8 mouse cellular contexts compared by ENCODE assay signal in the genomic region with DNA sequence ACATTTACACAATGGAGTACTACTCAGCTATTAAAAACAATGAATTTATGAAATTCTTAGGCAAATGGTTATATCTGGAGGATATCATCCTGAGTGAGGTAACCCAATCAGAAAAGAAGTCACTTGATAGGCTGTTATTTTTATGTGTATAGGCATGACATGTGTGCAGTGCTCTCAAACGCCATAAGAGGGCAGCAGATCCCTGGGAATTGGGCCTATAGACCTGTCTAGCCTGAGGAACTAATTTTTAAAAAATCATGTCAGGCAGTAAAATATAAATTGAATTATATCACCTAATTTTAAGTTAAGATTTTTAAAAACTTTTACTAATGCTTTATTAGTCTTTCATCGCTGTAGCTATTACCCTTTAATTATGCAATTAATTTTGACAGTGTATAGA. TPM values are rescaled to one million over a fixed set of nuclear protein-coding genes. Genes with fewer than 3 reads are reported as not detected.
DNase-seq lines count a peak whose midpoint lies in the region; ATAC-seq and TF ChIP-seq lines count a peak whose summit lies in the region.
"Not testable (repeated sequence)": the region's sequence is repeated elsewhere in the genome, so short reads cannot be mapped to it uniquely, and the experiment has no call there.

No protein-coding gene starts in this region.

- not testable (repeated sequence) for H3K4me2 ChIP-seq in lung, embryonic 14.5 days

- H3K9me3 ChIP-seq in lung, embryonic 14.5 days (ENCODE audit: low read depth, low read length): not testable (repeated sequence)

- 42% methylated on average over 2 of the region's 2 CpGs for WGBS in lung, embryonic 14.5 days
- WGBS in thymus, adult 2 months: 52% methylated on average over 2 of the region's 2 CpGs

- peak; percentile 37 to 51 for DNase-seq in CD8-positive naive resting alpha-beta T cell, adult 2 months (ENCODE audit: low read depth in 2 of 2, low spot score in 2 of 2)
- peak; percentile 77 for DNase-seq in adrenal gland, postnatal 10 days
- peak; percentile 44 for DNase-seq in embryo, embryonic 9.5 days (ENCODE audit: extremely low spot score)
- peak; percentile 65 for DNase-seq in heart, postnatal 4 days
- DNase-seq in kidney, postnatal 36 days: peak; percentile 32 to 80
- peak; percentile 78 for DNase-seq in lung, embryonic 14.5 days
- peak; percentile 19 for DNase-seq in ovary, postnatal 14 days (ENCODE audit: low spot score)
- DNase-seq in thymus, adult 2 months: peak; percentile 59

- H3K36me3 ChIP-seq in lung, embryonic 14.5 days (ENCODE audit: insufficient read depth); thymus, adult 2 months (ENCODE audit: control insufficient read depth, insufficient read depth, low read length): not testable (repeated sequence)

- H3K27me3 ChIP-seq in lung, embryonic 14.5 days (ENCODE audit: insufficient read depth, low read length); thymus, adult 2 months (ENCODE audit: control insufficient read depth, insufficient read depth, low read length): not testable (repeated sequence)

- TF ChIP-seq CTCF in lung, embryonic 14.5 days (IDR thresholded peaks at IDR 0.05; ENCODE audit: low read depth): peak; percentile 63
- TF ChIP-seq CTCF in thymus, adult 2 months (IDR thresholded peaks at IDR 0.05; ENCODE audit: borderline replicate concordance, control insufficient read depth, extremely low read depth, insufficient read depth, low read length, poor library complexity): not testable (repeated sequence)

- not testable (repeated sequence) for H3K9ac ChIP-seq in lung, embryonic 14.5 days

- H3K4me1 ChIP-seq in lung, embryonic 14.5 days (ENCODE audit: insufficient read depth); thymus, adult 2 months (replicated peaks; ENCODE audit: control insufficient read depth, insufficient read depth, low read length): not testable (repeated sequence)

- not testable (repeated sequence) for H3K4me3 ChIP-seq in lung, embryonic 14.5 days (ENCODE audit: low read depth, low read length); thymus, adult 2 months (ENCODE audit: control insufficient read depth, insufficient read depth, low read length)

- not testable (repeated sequence) for TF ChIP-seq POLR2A in thymus, adult 2 months (IDR thresholded peaks at IDR 0.05; ENCODE audit: control insufficient read depth, extremely low read depth, insufficient read depth, low read length, poor library complexity)

- ATAC-seq in lung, embryonic 14.5 days (ENCODE audit: insufficient read depth): not testable (repeated sequence)

- H3K27ac ChIP-seq in lung, embryonic 14.5 days (ENCODE audit: low read depth); thymus, adult 2 months (ENCODE audit: control insufficient read depth, insufficient read depth, low read length): not testable (repeated sequence)

RNA-seq across cellular contexts. Expression of gene Dpy30, which starts 4.4 kb away (rescaled TPM):
- 100 to 1,000 TPM in 1 of 2 experiments, 10 to 100 TPM in 1; 88.2 to 100 TPM for total RNA-seq in adrenal gland, postnatal 10 days (2021)
- total RNA-seq in heart, postnatal 4 days (2021): 10 to 100 TPM; 80.7 to 87.4 TPM
- 202 and 207 TPM in 2 replicates for polyA plus RNA-seq in lung, embryonic 14.5 days (2014; fragmentation: Nextera tagmentation; extraction: Ambion mirVana)
- polyA plus RNA-seq in thymus, adult 2 months (2012; rRNA removed): 41.8 and 42.8 TPM in 2 replicates

RNA-seq across cellular contexts. Expression of gene Spast, which starts 10.6 kb away (rescaled TPM):
- 10 to 100 TPM; 34.1 to 36.6 TPM for total RNA-seq in adrenal gland, postnatal 10 days (2021)
- total RNA-seq in heart, postnatal 4 days (2021): 10 to 100 TPM; 39.3 to 40.1 TPM
- polyA plus RNA-seq in lung, embryonic 14.5 days (2014; fragmentation: Nextera tagmentation; extraction: Ambion mirVana): 25.8 and 26.7 TPM in 2 replicates
- polyA plus RNA-seq in thymus, adult 2 months (2012; rRNA removed): 10.7 and 14.7 TPM in 2 replicates

RNA-seq across cellular contexts. Expression of gene Memo1, which starts 32.8 kb away (rescaled TPM):
- total RNA-seq in adrenal gland, postnatal 10 days (2021): 10 to 100 TPM; 83.9 to 84.3 TPM
- total RNA-seq in heart, postnatal 4 days (2021): 10 to 100 TPM; 74.4 to 78.4 TPM
- polyA plus RNA-seq in lung, embryonic 14.5 days (2014; fragmentation: Nextera tagmentation; extraction: Ambion mirVana): 98.1 and 99.2 TPM in 2 replicates
- 64.5 and 74.9 TPM in 2 replicates for polyA plus RNA-seq in thymus, adult 2 months (2012; rRNA removed)

Comparison
In these comparisons a context has a peak if more than half of its experiments do, and no peak if none do; other contexts are left out.
1. DNase-seq: peak in every context shown above with its lines; median percentile 78 in lung, embryonic 14.5 days; 77 in adrenal gland, postnatal 10 days; 65 in heart, postnatal 4 days; 59 in thymus, adult 2 months; 56 in kidney, postnatal 36 days; 44 in CD8-positive naive resting alpha-beta T cell, adult 2 months; 44 in embryo, embryonic 9.5 days; 19 in ovary, postnatal 14 days.